In genomic region chr16:32660095-32660494, GRCm38 (mm10) we compare ENCODE assay signal across 8 mouse cellular contexts. TPM values are rescaled to one million over a fixed set of nuclear protein-coding genes. Genes with fewer than 3 reads are reported as not detected.
A peak's percentile ranks its signal among the peaks of the same experiment; 100 is the strongest.
DNase-seq lines count a peak whose midpoint lies in the region; ATAC-seq and TF ChIP-seq lines count a peak whose summit lies in the region.

No protein-coding gene starts in this region.

- H3K9me3 ChIP-seq in kidney, embryonic 16.5 days (ENCODE audit: low read length): no peaks in the 10 kb centered on the region
- no peaks in the 10 kb centered on the region for H3K9me3 ChIP-seq in embryonic facial prominence, embryonic 15.5 days (replicated peaks)
- no peaks in the 10 kb centered on the region for H3K9me3 ChIP-seq in intestine, embryonic 14.5 days (ENCODE audit: control insufficient read depth, low read length)

- H3K36me3 ChIP-seq in kidney, embryonic 16.5 days (ENCODE audit: insufficient read depth, low read length): no peaks in the 10 kb centered on the region
- H3K36me3 ChIP-seq in embryonic facial prominence, embryonic 15.5 days: 0 out of 2 replicates have a peak, but pooled peaks cover 7% of the 10 kb centered on the region
- peaks cover 4% of the 10 kb centered on the region for H3K36me3 ChIP-seq in intestine, embryonic 14.5 days (ENCODE audit: control insufficient read depth, insufficient read depth, low read length)
- H3K36me3 ChIP-seq in small intestine, adult 2 months (ENCODE audit: control insufficient read depth, insufficient read depth, low read length): no peaks in the 10 kb centered on the region

- no peak for DNase-seq in kidney, adult 18-20 months
- no peak for DNase-seq in intestine, embryonic 14.5 days (ENCODE audit: low spot score)
- DNase-seq in right cerebral cortex, postnatal 10 days (ENCODE audit: low spot score in 2 of 2): no peak
- DNase-seq in left cerebral cortex, postnatal 25 days (ENCODE audit: low spot score in 2 of 2): no peak
- no peak for DNase-seq in left cerebral cortex, postnatal 36 days (ENCODE audit: low spot score in 2 of 2)

- WGBS in kidney, embryonic 16.5 days: 23% methylated on average over 1 of the region's 1 CpGs
- WGBS in embryonic facial prominence, embryonic 15.5 days: 28% methylated on average over 1 of the region's 1 CpGs
- WGBS in intestine, embryonic 14.5 days: 16% methylated on average over 1 of the region's 1 CpGs
- WGBS in small intestine, adult 2 months: 19% methylated on average over 1 of the region's 1 CpGs

- intact Hi-C loops in left cerebral cortex, postnatal 25 days (cut with DNase I): no loop called here
- intact Hi-C loops in left cerebral cortex, postnatal 36 days (cut with DNase I): no loop called here

- no peak for ATAC-seq in kidney, embryonic 16.5 days (ENCODE audit: low FRiP score, low TSS enrichment)
- ATAC-seq in embryonic facial prominence, embryonic 15.5 days (ENCODE audit: insufficient number of reproducible peaks, low FRiP score, low TSS enrichment, low read depth): no peak
- ATAC-seq in intestine, embryonic 14.5 days (replicated peaks; ENCODE audit: low FRiP score, low TSS enrichment, low read depth): no peak

- no peak overlapping the region for H3K4me2 ChIP-seq in kidney, embryonic 16.5 days (replicated peaks; ENCODE audit: low read depth, low read length)
- no peak overlapping the region for H3K4me2 ChIP-seq in embryonic facial prominence, embryonic 15.5 days (replicated peaks)
- H3K4me2 ChIP-seq in intestine, embryonic 14.5 days (ENCODE audit: low read length): no peak overlapping the region

- H3K27me3 ChIP-seq in kidney, embryonic 16.5 days (ENCODE audit: insufficient read depth, low read length): no peaks in the 10 kb centered on the region
- H3K27me3 ChIP-seq in embryonic facial prominence, embryonic 15.5 days: no peaks in the 10 kb centered on the region
- H3K27me3 ChIP-seq in intestine, embryonic 14.5 days (replicated peaks; ENCODE audit: control insufficient read depth, insufficient read depth, low read length): no peaks in the 10 kb centered on the region
- H3K27me3 ChIP-seq in small intestine, adult 2 months (ENCODE audit: control insufficient read depth, insufficient read depth, low read length): no peaks in the 10 kb centered on the region

- H3K9ac ChIP-seq in kidney, embryonic 16.5 days (replicated peaks; ENCODE audit: low read length): no peak overlapping the region
- no peak overlapping the region for H3K9ac ChIP-seq in embryonic facial prominence, embryonic 15.5 days
- no peak overlapping the region for H3K9ac ChIP-seq in intestine, embryonic 14.5 days (ENCODE audit: low read length)

- peaks cover 72% of the 10 kb centered on the region for H3K4me1 ChIP-seq in kidney, embryonic 16.5 days (ENCODE audit: insufficient read depth, low read length)
- H3K4me1 ChIP-seq in embryonic facial prominence, embryonic 15.5 days: peaks cover 65% of the 10 kb centered on the region
- peaks cover 48% of the 10 kb centered on the region for H3K4me1 ChIP-seq in intestine, embryonic 14.5 days (replicated peaks; ENCODE audit: control insufficient read depth, insufficient read depth, low read length)
- peaks cover 11% of the 10 kb centered on the region for H3K4me1 ChIP-seq in small intestine, adult 2 months (ENCODE audit: control insufficient read depth, insufficient read depth, insufficient read length, low read length)

- H3K27ac ChIP-seq in kidney, embryonic 16.5 days (ENCODE audit: low read length): peak overlapping the region; percentile 90
- peak overlapping the region; percentile 68 for H3K27ac ChIP-seq in embryonic facial prominence, embryonic 15.5 days (replicated peaks)
- peak overlapping the region; percentile 90 for H3K27ac ChIP-seq in intestine, embryonic 14.5 days (ENCODE audit: low read depth)
- 0 out of 2 replicates have a peak overlapping the region, but pooled peaks have one; percentile 7 for H3K27ac ChIP-seq in small intestine, adult 2 months (ENCODE audit: insufficient read depth, low read depth, low read length)

- TF ChIP-seq POLR2A in small intestine, adult 2 months (IDR thresholded peaks at IDR 0.05; ENCODE audit: low read depth, low read length): no peak

- no peak overlapping the region for H3K4me3 ChIP-seq in kidney, embryonic 16.5 days (ENCODE audit: low read length)
- H3K4me3 ChIP-seq in embryonic facial prominence, embryonic 15.5 days (replicated peaks): no peak overlapping the region
- no peak overlapping the region for H3K4me3 ChIP-seq in intestine, embryonic 14.5 days (ENCODE audit: low read depth, low read length)
- H3K4me3 ChIP-seq in small intestine, adult 2 months (ENCODE audit: low read depth, low read length): no peak overlapping the region

- no peak for TF ChIP-seq CTCF in small intestine, adult 2 months (IDR thresholded peaks at IDR 0.05; ENCODE audit: extremely low read depth, insufficient read length, insufficient replicate concordance, low read depth, low read length)

RNA-seq across cellular contexts. Expression of gene Tnk2, which starts 16.4 kb away (rescaled TPM):
- 10.9 and 11.3 TPM in 2 replicates for polyA plus RNA-seq in kidney, embryonic 16.5 days (2015; fragmentation: Nextera tagmentation; extraction: Ambion mirVana)
- polyA plus RNA-seq in embryonic facial prominence, embryonic 15.5 days (2015; fragmentation: Nextera tagmentation; extraction: Ambion mirVana): 16.3 and 19.3 TPM in 2 replicates
- 11.1 and 13.0 TPM in 2 replicates for polyA plus RNA-seq in intestine, embryonic 14.5 days (2014; fragmentation: Nextera tagmentation; extraction: Ambion mirVana)
- 57.5 and 97.6 TPM in 2 replicates for polyA plus RNA-seq in small intestine, adult 2 months (2012; rRNA removed)
- total RNA-seq in left cerebral cortex, postnatal 25 days (2021): 100 to 1,000 TPM; 179 to 184 TPM
- total RNA-seq in left cerebral cortex, postnatal 36 days (2021): 100 to 1,000 TPM; 197 to 205 TPM

RNA-seq across cellular contexts. Expression of gene Tfrc, which starts 51.4 kb away (rescaled TPM):
- polyA plus RNA-seq in kidney, embryonic 16.5 days (2015; fragmentation: Nextera tagmentation; extraction: Ambion mirVana): 46.5 and 48.5 TPM in 2 replicates
- 19.8 and 24.0 TPM in 2 replicates for polyA plus RNA-seq in embryonic facial prominence, embryonic 15.5 days (2015; fragmentation: Nextera tagmentation; extraction: Ambion mirVana)
- 140 and 162 TPM in 2 replicates for polyA plus RNA-seq in intestine, embryonic 14.5 days (2014; fragmentation: Nextera tagmentation; extraction: Ambion mirVana)
- polyA plus RNA-seq in small intestine, adult 2 months (2012; rRNA removed): 1.9 and 3.0 TPM in 2 replicates
- 10 to 100 TPM; 71.0 to 79.9 TPM for total RNA-seq in left cerebral cortex, postnatal 25 days (2021)
- total RNA-seq in left cerebral cortex, postnatal 36 days (2021): 10 to 100 TPM; 78.8 to 81.9 TPM

Comparison
In these comparisons a context has a peak if more than half of its experiments do, and no peak if none do; other contexts are left out.
1. H3K27ac ChIP-seq: peak in every context shown above with its lines; median percentile 90 in kidney, embryonic 16.5 days; 90 in intestine, embryonic 14.5 days; 68 in embryonic facial prominence, embryonic 15.5 days; 7 in small intestine, adult 2 months.